Mouse (Mus musculus) limb, embryonic 11.5 days (tissue): Measurements from ENCODE around the gene Fkbp2. TPM values are rescaled to one million over a fixed set of nuclear protein-coding genes. Genes with fewer than 3 reads are reported as not detected.

Experiments
- ATAC-seq: fragments of 200-750 bp; cut with Nextera tagmentation; 2 replicates; pipeline ENCODE4 v1.8.0; 2017; ENCODE audit warnings: low read depth; ENCODE audit not compliant: insufficient number of reproducible peaks, low FRiP score, low TSS enrichment
- DNase-seq: peaks from one replicate; pipeline ENCODE4 v3.0.0-alpha.2; 2015; ENCODE audit warnings: low spot score
- H3K27ac ChIP-seq: fragments of 300-500 bp; sonication (generic); replicated peaks from 2 replicates; pipeline ENCODE4 v1.5.1; 2014; ENCODE audit warnings: low read depth, mild to moderate bottlenecking, low read length
- H3K27me3 ChIP-seq: fragments of 300-500 bp; sonication (generic); 2 replicates; pipeline ENCODE4 v1.6.1; 2014; ENCODE audit warnings: mild to moderate bottlenecking, low read length, mixed read lengths; ENCODE audit not compliant: control insufficient read depth, insufficient read depth
- H3K36me3 ChIP-seq: fragments of 300-500 bp; sonication (generic); 2 replicates; pipeline ENCODE4 v1.6.1; 2014; ENCODE audit warnings: mild to moderate bottlenecking, low read length, moderate library complexity, mixed read lengths; ENCODE audit not compliant: control insufficient read depth, insufficient read depth
- H3K4me1 ChIP-seq: fragments of 300-500 bp; sonication (generic); 2 replicates; pipeline ENCODE4 v1.6.1; 2014; ENCODE audit warnings: low read length, mixed read lengths; ENCODE audit not compliant: control insufficient read depth, insufficient read depth
- H3K4me2 ChIP-seq: fragments of 300-500 bp; sonication (generic); 2 replicates; pipeline ENCODE4 v1.6.1; 2014; ENCODE audit warnings: low read depth, mild to moderate bottlenecking, moderate library complexity; ENCODE audit not compliant: severe bottlenecking
- H3K4me3 ChIP-seq: fragments of 300-500 bp; sonication (generic); 2 replicates; pipeline ENCODE4 v1.5.1; 2014; ENCODE audit warnings: low read depth, low read length
- H3K9ac ChIP-seq: fragments of 300-500 bp; sonication (generic); 2 replicates; pipeline ENCODE4 v1.6.1; 2014; ENCODE audit warnings: mild to moderate bottlenecking, low read length
- H3K9me3 ChIP-seq: fragments of 300-500 bp; sonication (generic); 2 replicates; pipeline ENCODE4 v1.6.1; 2016; ENCODE audit warnings: low read length; ENCODE audit not compliant: control insufficient read depth
- WGBS: fragments of 180-500 bp; shearing (Covaris S2); extraction: QIAGEN DNeasy Blood & Tissue Kit; methylation state at CpG from one replicate; pipeline ENCODE4 v1.1.7; 2014; 5-methylcytosine and 5-hydroxymethylcytosine counted together
- polyA plus RNA-seq: library from polyadenylated mRNA; unstranded; fragments of >200 nt; fragmentation: Nextera tagmentation; extraction: Ambion mirVana; gene quantifications from 2 replicates; pipeline ENCODE4 v1.2.1, GENCODE M21; 2014

Gene Fkbp2
- polyA plus RNA-seq, 1 experiment from 2014 or later = 70.9 TPM

- 33% methylated on average over 5 of the region's 5 CpGs for WGBS
- DNase-seq = no peak
- no peaks in the 10 kb centered on the region for H3K36me3 ChIP-seq
- peak overlapping the region; percentile 88 for H3K4me2 ChIP-seq
- H3K9ac ChIP-seq = peak overlapping the region; percentile 24; the same call in 1 of the 2 replicates
- no peak for ATAC-seq
- H3K27ac ChIP-seq = no peak overlapping the region
- no peaks in the 10 kb centered on the region for H3K9me3 ChIP-seq
- no peaks in the 10 kb centered on the region for H3K27me3 ChIP-seq
- H3K4me3 ChIP-seq = peak overlapping the region; percentile 69
- H3K4me1 ChIP-seq = peaks cover 13% of the 10 kb centered on the region
Measured at GRCm38 (mm10) chr19:6942764-6943163, 37.5 kb downstream of the Fkbp2 start.

GRCm38 (mm10) chr19:6942249-6942691 is 38.0 kb downstream of the Fkbp2 start, which contains the start of gene Gpr137:
Gene Gpr137, minus strand, starts transcription at chr19:6942480.
- no peaks in the 10 kb centered on the region for H3K9me3 ChIP-seq
- under 1% methylated on average over 27 of the region's 27 CpGs for WGBS
- H3K27me3 ChIP-seq = no peaks in the 10 kb centered on the region
- no peaks in the 10 kb centered on the region for H3K36me3 ChIP-seq
- H3K4me3 ChIP-seq = peak within 1 kb of the TSS; percentile 69
- peak within 1 kb of the TSS; percentile 88 for H3K4me2 ChIP-seq
- ATAC-seq = peak; percentile 72
- H3K4me1 ChIP-seq = peaks cover 13% of the 10 kb centered on the region
- H3K27ac ChIP-seq = peak within 1 kb of the TSS; percentile 72
- H3K9ac ChIP-seq = peak within 1 kb of the TSS; percentile 77
- DNase-seq = peak; percentile 90

- under 1% methylated on average over 82 of the region's 83 CpGs for WGBS
- DNase-seq = peak; percentile 98
- H3K4me2 ChIP-seq = peak within 1 kb of the TSS; percentile 88
- H3K4me1 ChIP-seq = peaks cover 13% of the 10 kb centered on the region
- H3K4me3 ChIP-seq = peak within 1 kb of the TSS; percentile 69
- peak; percentile 75 for ATAC-seq
- H3K27ac ChIP-seq = peak within 1 kb of the TSS; percentile 72
- H3K9ac ChIP-seq = peak within 1 kb of the TSS; percentile 77
- H3K9me3 ChIP-seq = no peaks in the 10 kb centered on the region
- H3K36me3 ChIP-seq = no peaks in the 10 kb centered on the region
- no peaks in the 10 kb centered on the region for H3K27me3 ChIP-seq
Measured at GRCm38 (mm10) chr19:6941372-6942248, 38.7 kb downstream of the Fkbp2 start, which contains the start of gene Bad. Gene Bad, plus strand, starts transcription at chr19:6941861.

GRCm38 (mm10) chr19:6940396-6941351 is 39.6 kb downstream of the Fkbp2 start:
- no peak overlapping the region for H3K27ac ChIP-seq
- peak overlapping the region; percentile 69 for H3K4me3 ChIP-seq
- 22% methylated on average over 28 of the region's 29 CpGs for whole genome bisulfite sequencing
- H3K4me1 ChIP-seq = peaks cover 13% of the 10 kb centered on the region
- H3K27me3 ChIP-seq = peaks cover 7% of the 10 kb centered on the region
- H3K9ac ChIP-seq = peak overlapping the region; percentile 77
- H3K4me2 ChIP-seq = peak overlapping the region; percentile 88
- ATAC-seq = 0 out of 2 replicates have a peak, but pooled peaks have one; percentile 19
- H3K36me3 ChIP-seq = no peaks in the 10 kb centered on the region
- no peaks in the 10 kb centered on the region for H3K9me3 ChIP-seq
- DNase-seq = no peak

- Histone ChIP-seq H3K36me3 (no peaks in the 10 kb centered on the region), H3K9ac (0 out of 2 replicates have a peak overlapping the region, but pooled peaks have one; percentile 7), H3K4me1 (peaks cover 13% of the 10 kb centered on the region), H3K4me3 (no peak overlapping the region), H3K9me3 (no peaks in the 10 kb centered on the region), H3K4me2 (no peak overlapping the region), H3K27ac (no peak overlapping the region), H3K27me3 (peaks cover 19% of the 10 kb centered on the region)
- WGBS = 90% methylated on average over 20 of the region's 20 CpGs
- ATAC-seq = no peak
- no peak for DNase-seq
Measured at GRCm38 (mm10) chr19:6939106-6940002, 40.9 kb downstream of the Fkbp2 start.

- 80% methylated on average over 16 of the region's 16 CpGs for WGBS
- H3K36me3 ChIP-seq = no peaks in the 10 kb centered on the region
- no peak overlapping the region for H3K27ac ChIP-seq
- H3K27me3 ChIP-seq = peaks cover 35% of the 10 kb centered on the region
- no peaks in the 10 kb centered on the region for H3K9me3 ChIP-seq
- DNase-seq (no peak), ATAC-seq (no peak)
- H3K4me1 ChIP-seq = peaks cover 17% of the 10 kb centered on the region
- no peak overlapping the region for H3K4me2 ChIP-seq
- no peak overlapping the region for H3K4me3 ChIP-seq
- H3K9ac ChIP-seq = no peak overlapping the region
Measured at GRCm38 (mm10) chr19:6937541-6938465, 42.5 kb downstream of the Fkbp2 start.

- no peak overlapping the region for H3K4me2 ChIP-seq
- H3K36me3 ChIP-seq = no peaks in the 10 kb centered on the region
- peaks cover 15% of the 10 kb centered on the region for H3K4me1 ChIP-seq
- ATAC-seq = no peak
- peaks cover 50% of the 10 kb centered on the region for H3K27me3 ChIP-seq
- no peak overlapping the region for H3K9ac ChIP-seq
- WGBS = 17% methylated on average over 3 of the region's 3 CpGs
- no peak overlapping the region for H3K4me3 ChIP-seq
- no peak overlapping the region for H3K27ac ChIP-seq
- no peak for DNase-seq
- H3K9me3 ChIP-seq = no peaks in the 10 kb centered on the region
Measured at GRCm38 (mm10) chr19:6936299-6936698, 44.0 kb downstream of the Fkbp2 start.
